Mouse (Mus musculus) kidney, adult 2 months (tissue): ENCODE data around the gene Ddx58. TPM values are rescaled to one million over a fixed set of nuclear protein-coding genes. Genes with fewer than 3 reads are reported as not detected.

Source experiments
- DNase-seq: peaks from one replicate; pipeline ENCODE4 v3.0.0; 2021
- H3K27ac ChIP-seq: fragments of 200-500 bp; 2 replicates; pipeline ENCODE4 v1.5.1; 2012; ENCODE audit warnings: low read depth, low read length, control low read depth, inconsistent platforms; ENCODE audit not compliant: insufficient read depth
- H3K27me3 ChIP-seq: fragments of 200-500 bp; replicated peaks from 2 replicates; pipeline ENCODE4 v1.6.1; 2012; ENCODE audit warnings: mild to moderate bottlenecking, moderate library complexity, low read length, inconsistent platforms; ENCODE audit not compliant: control insufficient read depth, insufficient read depth
- H3K36me3 ChIP-seq: fragments of 200-500 bp; 2 replicates; pipeline ENCODE4 v1.6.1; 2012; ENCODE audit warnings: mild to moderate bottlenecking, moderate library complexity, low read length, inconsistent platforms; ENCODE audit not compliant: control insufficient read depth, insufficient read depth
- H3K4me1 ChIP-seq: fragments of 200-500 bp; 2 replicates; pipeline ENCODE4 v1.6.1; 2011; ENCODE audit warnings: low read length; ENCODE audit not compliant: control insufficient read depth, insufficient read depth
- H3K4me3 ChIP-seq: fragments of 200-500 bp; 2 replicates; pipeline ENCODE4 v1.5.1; 2011; ENCODE audit warnings: mild to moderate bottlenecking, low read depth, low read length, control low read depth; ENCODE audit not compliant: insufficient read depth
- CTCF ChIP-seq: fragments of 200-500 bp; conservative IDR thresholded peaks from 2 replicates; pipeline ENCODE4 v1.5.1; 2011; ENCODE audit warnings: low read depth, mild to moderate bottlenecking, control low read depth, low read length, moderate library complexity, mixed read lengths; ENCODE audit not compliant: insufficient read depth, insufficient read length
- POLR2A ChIP-seq: fragments of 200-500 bp; IDR thresholded peaks from one replicate; pipeline ENCODE4 v1.6.1; 2011; ENCODE audit warnings: low read depth, low read length, control low read depth
- WGBS: fragments of 180-500 bp; shearing (Covaris S2); methylation state at CpG from one replicate; pipeline ENCODE4 v1.1.7; 2018; 5-methylcytosine and 5-hydroxymethylcytosine counted together
- polyA plus RNA-seq: library from polyadenylated mRNA; depleted of rRNA; stranded (reverse); fragments of >200 nt; gene quantifications from 2 replicates; pipeline ENCODE4 v1.2.3, GENCODE M21; 2012

The Ddx58 gene
- polyA plus RNA-seq, 1 experiment: 19.4 TPM

- H3K4me3 ChIP-seq: no peak overlapping the region
- 81% methylated on average over 6 of the region's 6 CpGs for WGBS
- TF ChIP-seq CTCF (no peak), POLR2A (no peak)
Observed at GRCm38 (mm10) chr4:40234256-40234655, 5.4 kb downstream of the Ddx58 start.

DNA sequence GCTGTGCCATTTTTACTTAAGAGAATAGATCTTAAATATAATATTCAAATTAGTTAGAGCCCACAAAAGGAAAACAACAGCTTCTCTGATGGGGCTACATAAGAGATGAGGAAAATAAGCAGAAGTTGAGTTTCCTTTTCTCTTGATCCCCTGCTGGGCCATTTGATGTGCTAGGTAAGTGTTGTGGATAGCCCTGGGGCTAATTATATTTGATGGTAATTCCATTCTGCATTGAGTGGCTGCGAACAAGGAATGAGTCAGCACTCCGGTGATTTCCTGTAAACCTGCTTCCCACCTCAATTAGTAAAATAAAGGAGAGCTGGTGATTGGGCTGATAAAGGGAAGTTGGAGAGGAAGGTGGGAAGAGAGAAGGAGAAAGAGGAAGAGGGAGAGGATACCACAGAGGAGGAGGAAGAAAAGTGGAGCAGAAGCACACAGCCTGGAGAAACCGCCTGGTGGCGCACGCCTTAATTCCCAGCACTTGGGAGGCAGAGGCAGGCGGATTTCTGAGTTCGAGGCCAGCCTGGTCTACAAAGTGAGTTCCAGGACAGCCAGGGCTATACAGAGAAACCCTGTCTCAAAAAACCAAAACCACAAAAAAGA, 6.5 kb downstream of the Ddx58 start:
- Histone ChIP-seq H3K4me3 (no peak overlapping the region), H3K27ac (no peak overlapping the region), H3K36me3 (peaks cover 2% of the 10 kb centered on the region; the same call in 1 of the 2 replicates), H3K27me3 (no peaks in the 10 kb centered on the region), H3K4me1 (no peaks in the 10 kb centered on the region)
- DNase-seq: no peak
- TF ChIP-seq CTCF: no peak
- TF ChIP-seq POLR2A: no peak
- 92% methylated on average over 7 of the region's 7 CpGs for WGBS

More at GRCm38 (mm10) chr4:40234256-40234655, 5.4 kb downstream of the Ddx58 start:
- DNase-seq: no peak
- no peaks in the 10 kb centered on the region for H3K27me3 ChIP-seq
- no peaks in the 10 kb centered on the region for H3K4me1 ChIP-seq
- no peak overlapping the region for H3K27ac ChIP-seq
- H3K36me3 ChIP-seq: peaks cover 2% of the 10 kb centered on the region; the same call in 1 of the 2 replicates

DNA sequence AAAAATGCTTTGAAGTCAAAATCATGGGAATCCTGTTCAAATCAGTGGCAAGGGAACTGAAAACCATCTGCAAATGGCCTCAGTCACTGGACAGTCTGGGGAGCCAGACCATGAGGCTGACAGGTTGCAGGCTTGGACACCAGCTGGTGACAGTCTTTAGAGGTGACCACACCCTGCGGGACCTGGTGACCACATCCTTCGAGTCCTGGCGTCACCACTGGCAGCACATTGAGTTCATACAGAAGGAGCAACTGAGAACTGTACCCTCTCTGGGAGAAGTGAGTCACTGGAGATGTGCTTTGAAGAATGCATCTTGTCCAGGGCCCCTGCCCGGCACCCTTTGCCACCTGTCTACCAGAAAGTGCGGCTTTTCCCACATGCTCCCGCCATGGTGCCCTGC, 9.9 kb downstream of the Ddx58 start:
- no peak for TF ChIP-seq POLR2A
- TF ChIP-seq CTCF: no peak
- Histone ChIP-seq H3K27me3 (no peaks in the 10 kb centered on the region), H3K4me1 (no peaks in the 10 kb centered on the region), H3K36me3 (peaks cover 3% of the 10 kb centered on the region), H3K27ac (no peak overlapping the region), H3K4me3 (no peak overlapping the region)
- no peak for DNase-seq
- 93% methylated on average over 6 of the region's 6 CpGs for WGBS

GRCm38 (mm10) chr4:40227886-40228285, 11.7 kb downstream of the Ddx58 start:
- Histone ChIP-seq H3K27me3 (no peaks in the 10 kb centered on the region), H3K4me1 (no peaks in the 10 kb centered on the region; the same call in 1 of the 2 replicates), H3K27ac (no peak overlapping the region), H3K36me3 (peaks cover 2% of the 10 kb centered on the region), H3K4me3 (no peak overlapping the region)
- WGBS: 96% methylated on average over 7 of the region's 7 CpGs
- no peak for TF ChIP-seq POLR2A
- TF ChIP-seq CTCF: no peak
- no peak for DNase-seq

- 89% methylated on average over 11 of the region's 11 CpGs for WGBS
- H3K27ac ChIP-seq: no peak overlapping the region
- H3K4me3 ChIP-seq: no peak overlapping the region
- H3K27me3 ChIP-seq: no peaks in the 10 kb centered on the region
- DNase-seq: no peak
- no peaks in the 10 kb centered on the region; the same call in 1 of the 2 replicates for H3K4me1 ChIP-seq
- peaks cover 2% of the 10 kb centered on the region for H3K36me3 ChIP-seq
- TF ChIP-seq CTCF (no peak), POLR2A (no peak)
Observed at GRCm38 (mm10) chr4:40227131-40227530, 12.5 kb downstream of the Ddx58 start.

GRCm38 (mm10) chr4:40226095-40226494, 13.5 kb downstream of the Ddx58 start:
- Histone ChIP-seq H3K4me1 (no peaks in the 10 kb centered on the region; the same call in 1 of the 2 replicates), H3K27ac (no peak overlapping the region), H3K27me3 (no peaks in the 10 kb centered on the region), H3K36me3 (peaks cover 2% of the 10 kb centered on the region), H3K4me3 (no peak overlapping the region)
- WGBS: 67% methylated on average over 5 of the region's 5 CpGs
- TF ChIP-seq CTCF (no peak), POLR2A (no peak)
- DNase-seq: no peak

- DNase-seq: no peak
- WGBS: 64% methylated on average over 21 of the region's 21 CpGs
- Histone ChIP-seq H3K27me3 (no peaks in the 10 kb centered on the region), H3K4me3 (no peak overlapping the region), H3K36me3 (peaks cover 2% of the 10 kb centered on the region), H3K27ac (no peak overlapping the region), H3K4me1 (no peaks in the 10 kb centered on the region; the same call in 1 of the 2 replicates)
- TF ChIP-seq CTCF (no peak), POLR2A (no peak)
Observed at GRCm38 (mm10) chr4:40221876-40222585, 17.6 kb downstream of the Ddx58 start.
